Mouse (Mus musculus) small intestine, adult 2 months (tissue): ENCODE results near the gene Tsc22d2.

Source experiments
- CTCF ChIP-seq: fragments of 200-500 bp; IDR thresholded peaks from 2 replicates; pipeline ENCODE4 v1.5.1; 2012; ENCODE audit warnings: low read depth, mild to moderate bottlenecking, control low read depth, inconsistent platforms, low read length, moderate library complexity, mixed read lengths; ENCODE audit not compliant: insufficient replicate concordance, insufficient read length; ENCODE audit errors: extremely low read depth
- POLR2A ChIP-seq: fragments of 200-500 bp; IDR thresholded peaks from 2 replicates; pipeline ENCODE4 v1.6.1; 2012; ENCODE audit warnings: low read depth, mild to moderate bottlenecking, control low read depth, inconsistent platforms, low read length, moderate library complexity

DNA sequence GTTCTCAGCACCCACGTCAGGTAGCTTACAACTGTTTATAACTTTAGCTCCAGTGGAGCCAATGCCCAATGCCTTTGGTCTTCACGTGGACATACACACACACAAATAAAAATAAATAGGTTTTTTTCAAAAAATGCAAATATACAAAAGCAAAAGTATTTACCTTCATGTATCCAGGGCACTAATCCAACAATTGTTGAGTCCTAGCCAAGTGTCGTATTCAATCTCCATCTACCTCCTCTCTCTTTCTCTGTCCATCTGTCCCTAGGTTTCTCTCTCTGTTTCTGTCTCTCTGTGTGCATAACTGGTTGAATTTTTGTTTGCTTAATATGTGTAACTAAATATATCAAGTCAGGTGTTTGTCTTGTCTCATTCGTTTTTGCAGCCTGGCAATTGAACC is 25.8 kb upstream of the Tsc22d2 start:
- no peak for TF ChIP-seq CTCF
- TF ChIP-seq POLR2A: no peak
